Mouse (Mus musculus) intestine, postnatal 0 days (tissue): ENCODE measurements around the gene Yaf2. TPM values are rescaled to one million over a fixed set of nuclear protein-coding genes. Genes with fewer than 3 reads are reported as not detected.

Source experiments
- ATAC-seq: fragments of 200-750 bp; cut with Nextera tagmentation; 2 replicates; pipeline ENCODE4 v1.8.0; 2017; ENCODE audit warnings: mild to moderate bottlenecking, moderate TSS enrichment, moderate library complexity
- H3K27ac ChIP-seq: fragments of 300-500 bp; sonication (generic); 2 replicates; pipeline ENCODE4 v1.5.1; 2014; ENCODE audit warnings: mild to moderate bottlenecking, low read depth, low read length, moderate library complexity
- H3K27me3 ChIP-seq: fragments of 300-500 bp; sonication (generic); replicated peaks from 2 replicates; pipeline ENCODE4 v1.6.1; 2014; ENCODE audit warnings: low read length, mixed read lengths; ENCODE audit not compliant: control insufficient read depth, insufficient read depth
- H3K36me3 ChIP-seq: fragments of 300-500 bp; sonication (generic); 2 replicates; pipeline ENCODE4 v1.6.1; 2014; ENCODE audit warnings: mild to moderate bottlenecking, moderate library complexity; ENCODE audit not compliant: control insufficient read depth, insufficient read depth
- H3K4me1 ChIP-seq: fragments of 300-500 bp; sonication (generic); replicated peaks from 2 replicates; pipeline ENCODE4 v1.6.1; 2014; ENCODE audit warnings: antibody characterized with exemption, low read length, mixed read lengths; ENCODE audit not compliant: control insufficient read depth, insufficient read depth
- H3K4me2 ChIP-seq: fragments of 300-500 bp; sonication (generic); replicated peaks from 2 replicates; pipeline ENCODE4 v1.6.1; 2014; ENCODE audit warnings: low read depth, mild to moderate bottlenecking, moderate library complexity
- H3K4me3 ChIP-seq: fragments of 300-500 bp; sonication (generic); 2 replicates; pipeline ENCODE4 v1.5.1; 2014; ENCODE audit warnings: low read depth, low read length
- H3K9ac ChIP-seq: fragments of 300-500 bp; sonication (generic); 2 replicates; pipeline ENCODE4 v1.6.1; 2014; ENCODE audit warnings: mild to moderate bottlenecking, low read depth, low read length
- H3K9me3 ChIP-seq: fragments of 300-500 bp; sonication (generic); 2 replicates; pipeline ENCODE4 v1.6.1; 2016; ENCODE audit warnings: mixed run types; ENCODE audit not compliant: control insufficient read depth
- CTCF ChIP-seq: sonication (generic); IDR thresholded peaks from 2 replicates; pipeline ENCODE4 v1.5.1; 2016; ENCODE audit warnings: low read depth, mild to moderate bottlenecking, control low read depth, antibody characterized with exemption, moderate library complexity
- WGBS: fragments of 180-500 bp; shearing (Covaris S2); extraction: QIAGEN DNeasy Blood & Tissue Kit; methylation state at CpG from one replicate; pipeline ENCODE4 v1.1.7; 2014; 5-methylcytosine and 5-hydroxymethylcytosine counted together
- polyA plus RNA-seq: library from polyadenylated mRNA; unstranded; fragments of >200 nt; fragmentation: Nextera tagmentation; extraction: Ambion mirVana; gene quantifications from 2 replicates; pipeline ENCODE4 v1.2.1, GENCODE M21; 2015

Yaf2 gene
- polyA plus RNA-seq, 1 experiment from 2014 or later = 45.0 TPM

- no peak for TF ChIP-seq CTCF
- no peaks in the 10 kb centered on the region for H3K4me1 ChIP-seq
- H3K36me3 ChIP-seq = 0 out of 2 replicates have a peak, but pooled peaks cover 4% of the 10 kb centered on the region
- H3K9me3 ChIP-seq = no peaks in the 10 kb centered on the region
- no peak overlapping the region for H3K9ac ChIP-seq
- no peak overlapping the region for H3K27ac ChIP-seq
- no peak for ATAC-seq
- no peak overlapping the region for H3K4me3 ChIP-seq
- H3K4me2 ChIP-seq = no peak overlapping the region
- H3K27me3 ChIP-seq = no peaks in the 10 kb centered on the region
- 82% methylated on average over 7 of the region's 7 CpGs for WGBS
Measured at GRCm38 (mm10) chr15:93263566-93263965, 73.2 kb downstream of the Yaf2 start.

GRCm38 (mm10) chr15:93262818-93263217 lies 73.9 kb downstream of the Yaf2 start:
- H3K9me3 ChIP-seq = no peaks in the 10 kb centered on the region
- H3K4me1 ChIP-seq = no peaks in the 10 kb centered on the region
- H3K4me2 ChIP-seq = no peak overlapping the region
- 53% methylated on average over 5 of the region's 5 CpGs for WGBS
- no peak for ATAC-seq
- H3K36me3 ChIP-seq = peaks cover 10% of the 10 kb centered on the region; the same call in 1 of the 2 replicates
- no peak overlapping the region for H3K4me3 ChIP-seq
- H3K27me3 ChIP-seq = no peaks in the 10 kb centered on the region
- no peak overlapping the region for H3K9ac ChIP-seq
- H3K27ac ChIP-seq = no peak overlapping the region
- peak; percentile 71 for TF ChIP-seq CTCF

DNA sequence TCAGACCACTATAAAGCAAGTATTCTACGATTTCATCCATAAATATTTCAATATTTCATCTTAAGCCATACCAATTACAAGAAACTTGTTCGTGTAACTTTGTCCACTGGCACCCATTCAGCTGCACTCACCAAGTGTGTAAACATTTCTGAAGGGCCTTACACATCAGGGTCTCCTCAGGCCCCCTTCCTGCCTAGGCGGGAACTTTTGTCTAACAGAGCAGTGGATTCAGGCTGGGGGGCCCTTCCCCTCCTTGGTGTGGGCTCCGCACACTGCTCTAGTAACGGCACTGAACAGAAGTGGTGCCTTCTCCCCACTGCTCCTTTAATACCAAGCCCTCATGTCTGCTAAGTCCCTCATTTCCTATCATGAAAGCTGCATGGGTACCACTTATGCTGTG lies 74.5 kb downstream of the Yaf2 start:
- no peaks in the 10 kb centered on the region for H3K9me3 ChIP-seq
- no peak overlapping the region for H3K4me3 ChIP-seq
- H3K27ac ChIP-seq = no peak overlapping the region
- no peak overlapping the region for H3K4me2 ChIP-seq
- TF ChIP-seq CTCF = no peak
- peaks cover 13% of the 10 kb centered on the region; the same call in 1 of the 2 replicates for H3K36me3 ChIP-seq
- no peak overlapping the region for H3K9ac ChIP-seq
- H3K27me3 ChIP-seq = no peaks in the 10 kb centered on the region
- 75% methylated on average over 5 of the region's 5 CpGs for WGBS
- no peaks in the 10 kb centered on the region for H3K4me1 ChIP-seq
- no peak for ATAC-seq

DNA sequence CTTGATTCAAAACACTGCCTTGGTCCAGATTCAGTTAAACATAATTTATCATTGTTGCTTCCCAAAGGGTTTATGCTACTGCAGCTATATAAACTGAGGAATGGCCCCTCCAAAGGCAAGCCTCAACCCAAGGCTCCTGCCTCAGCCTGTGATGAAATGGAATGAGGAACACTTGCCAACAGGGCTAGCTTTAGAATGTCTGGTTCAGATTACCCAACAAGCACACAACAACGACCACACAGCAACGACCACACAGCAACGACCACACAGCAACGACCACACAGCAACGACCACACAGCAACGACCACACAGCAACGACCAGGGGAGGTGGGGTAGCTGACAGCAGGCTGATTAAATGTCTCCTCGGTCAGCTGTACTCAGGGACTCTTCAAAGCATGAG lies 76.8 kb downstream of the Yaf2 start:
- ATAC-seq = no peak
- no peak overlapping the region for H3K4me3 ChIP-seq
- no peak overlapping the region for H3K4me2 ChIP-seq
- H3K9ac ChIP-seq = no peak overlapping the region
- no peak overlapping the region for H3K27ac ChIP-seq
- no peaks in the 10 kb centered on the region for H3K4me1 ChIP-seq
- H3K36me3 ChIP-seq = peaks cover 28% of the 10 kb centered on the region
- no peaks in the 10 kb centered on the region for H3K27me3 ChIP-seq
- no peaks in the 10 kb centered on the region for H3K9me3 ChIP-seq
- no peak for TF ChIP-seq CTCF
- WGBS = 90% methylated on average over 8 of the region's 8 CpGs

DNA sequence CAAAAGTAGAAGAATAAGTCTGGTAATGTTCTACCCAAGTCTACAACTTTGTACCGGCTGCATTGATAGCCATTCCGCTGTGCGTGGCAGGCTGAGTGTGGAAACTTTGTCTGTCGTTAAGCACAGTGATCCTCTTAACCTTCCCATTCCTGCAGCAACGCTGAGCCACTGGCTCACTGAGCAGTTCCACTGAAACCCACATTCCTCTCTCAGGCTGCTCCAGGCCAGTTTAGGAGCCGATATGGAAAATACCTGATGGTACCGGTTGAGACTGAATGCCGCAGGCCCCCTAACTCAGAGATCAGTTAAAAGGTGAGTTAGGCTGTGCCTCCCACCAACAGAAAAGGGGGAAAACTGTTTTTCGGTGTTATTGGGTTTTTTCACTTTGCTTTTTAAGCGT lies 81.4 kb downstream of the Yaf2 start:
- H3K9me3 ChIP-seq = no peaks in the 10 kb centered on the region
- no peak overlapping the region for H3K4me3 ChIP-seq
- no peak overlapping the region for H3K9ac ChIP-seq
- no peaks in the 10 kb centered on the region for H3K4me1 ChIP-seq
- no peak for ATAC-seq
- TF ChIP-seq CTCF = no peak
- no peaks in the 10 kb centered on the region for H3K27me3 ChIP-seq
- no peak overlapping the region for H3K4me2 ChIP-seq
- no peak overlapping the region for H3K27ac ChIP-seq
- peaks cover 48% of the 10 kb centered on the region for H3K36me3 ChIP-seq
- WGBS = 83% methylated on average over 10 of the region's 10 CpGs

- TF ChIP-seq CTCF = no peak
- Histone ChIP-seq H3K9me3 (no peaks in the 10 kb centered on the region), H3K9ac (no peak overlapping the region), H3K36me3 (peaks cover 53% of the 10 kb centered on the region), H3K4me3 (no peak overlapping the region), H3K27me3 (no peaks in the 10 kb centered on the region), H3K27ac (no peak overlapping the region), H3K4me1 (no peaks in the 10 kb centered on the region), H3K4me2 (no peak overlapping the region)
- 0 out of 2 replicates have a peak, but pooled peaks have one; percentile 13 for ATAC-seq
- WGBS = 61% methylated on average over 8 of the region's 8 CpGs
Measured at GRCm38 (mm10) chr15:93253172-93253571, 83.6 kb downstream of the Yaf2 start.

DNA sequence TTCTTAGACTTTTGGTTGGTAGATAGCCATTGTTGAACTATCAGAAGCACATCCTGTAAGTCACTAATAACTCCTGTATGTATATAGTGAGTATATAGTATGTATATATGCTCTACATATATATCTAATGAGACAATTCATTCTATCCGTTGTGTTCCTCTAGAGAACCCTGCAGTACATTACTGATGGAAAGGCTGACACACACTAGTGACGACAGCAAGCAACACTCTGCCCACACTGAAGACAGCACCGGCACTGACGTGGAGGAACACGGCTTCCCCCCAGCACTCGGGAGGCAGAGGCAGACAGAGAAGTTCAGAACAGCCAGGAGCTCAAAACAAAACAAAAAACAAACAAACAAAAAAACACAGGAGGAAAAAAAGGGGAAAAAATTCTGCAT lies 84.3 kb downstream of the Yaf2 start:
- H3K4me3 ChIP-seq = no peak overlapping the region
- TF ChIP-seq CTCF = no peak
- H3K9ac ChIP-seq = no peak overlapping the region
- no peak for ATAC-seq
- H3K9me3 ChIP-seq = no peaks in the 10 kb centered on the region
- no peaks in the 10 kb centered on the region for H3K4me1 ChIP-seq
- no peak overlapping the region for H3K27ac ChIP-seq
- no peaks in the 10 kb centered on the region for H3K27me3 ChIP-seq
- WGBS = 85% methylated on average over 6 of the region's 6 CpGs
- no peak overlapping the region for H3K4me2 ChIP-seq
- H3K36me3 ChIP-seq = peaks cover 53% of the 10 kb centered on the region
